Mouse (Mus musculus) urinary bladder, postnatal 36 days (tissue): ENCODE data around the gene Enpep.

ENCODE experiments used
- DNase-seq, 2 experiments: peaks; one replicate each; pipeline ENCODE4 v3.0.0; 2022; ENCODE audit warnings: low spot score in 2 of 2, mixed read lengths in 1 of 2

Enpep gene

DNA sequence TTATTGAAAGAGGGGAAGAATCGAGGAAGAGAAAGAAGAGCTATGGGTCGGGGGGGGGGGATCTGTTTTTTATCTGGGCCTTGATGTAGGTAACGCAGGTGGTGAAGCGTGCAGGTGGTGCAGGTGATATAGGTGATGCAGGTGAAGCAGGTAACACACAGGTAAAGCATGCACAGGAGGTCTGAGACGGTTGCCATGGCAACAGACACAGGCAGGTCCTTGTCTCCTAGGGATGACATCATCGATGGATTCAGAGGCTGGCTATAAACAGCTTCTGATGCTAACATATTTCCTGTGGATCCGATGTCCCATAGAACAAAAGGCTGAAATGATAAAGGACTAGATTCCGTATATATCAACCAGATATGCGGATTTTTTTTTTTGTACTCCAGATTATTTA is 81.5 kb downstream of the Enpep start:
- no peak for DNase-seq

DNA sequence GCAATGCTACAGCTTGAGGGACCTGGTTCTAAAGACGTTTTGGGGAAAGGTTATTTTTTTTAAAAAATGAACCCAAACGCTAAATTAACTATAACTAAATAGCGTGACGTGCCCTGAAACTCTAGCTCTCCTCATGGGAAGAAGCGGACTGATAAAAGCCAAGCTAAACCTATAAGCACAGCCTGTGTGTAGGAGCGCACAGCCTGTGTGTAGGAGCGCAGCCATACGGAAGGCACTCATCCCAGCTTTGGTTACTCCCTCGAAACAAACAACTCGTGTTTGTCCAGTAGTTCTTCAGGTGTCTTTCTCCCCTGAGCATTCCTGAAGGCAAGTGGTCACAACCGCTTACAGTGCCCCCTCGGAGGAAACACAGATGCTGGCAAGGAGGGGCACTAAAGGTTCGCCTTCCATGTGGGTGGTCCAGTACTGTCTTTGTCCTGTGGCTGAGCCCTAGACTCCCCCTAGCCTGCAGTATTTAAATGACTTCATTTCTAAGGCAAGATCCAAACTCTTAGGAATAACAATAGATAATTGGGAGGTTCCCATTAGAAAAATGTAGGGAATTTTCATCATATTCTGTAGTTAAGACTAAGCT is 93.8 kb downstream of the Enpep start:
- DNase-seq = no peak

DNA sequence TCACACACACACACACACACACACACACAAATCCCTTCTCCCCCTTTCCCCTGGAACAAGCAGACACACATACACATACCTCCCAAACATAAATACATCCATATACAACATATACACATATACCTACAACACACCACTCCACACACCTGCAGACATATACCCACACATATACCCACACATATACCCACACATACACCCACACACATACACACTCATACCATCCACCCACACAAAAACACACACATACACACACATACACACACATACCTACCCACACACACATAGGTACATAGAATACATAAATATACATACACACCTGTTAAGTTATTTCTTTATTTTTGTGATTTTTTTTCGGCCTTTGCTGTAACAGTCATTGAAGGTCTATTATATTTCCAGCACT is 94.5 kb downstream of the Enpep start:
- DNase-seq = no peak

DNA sequence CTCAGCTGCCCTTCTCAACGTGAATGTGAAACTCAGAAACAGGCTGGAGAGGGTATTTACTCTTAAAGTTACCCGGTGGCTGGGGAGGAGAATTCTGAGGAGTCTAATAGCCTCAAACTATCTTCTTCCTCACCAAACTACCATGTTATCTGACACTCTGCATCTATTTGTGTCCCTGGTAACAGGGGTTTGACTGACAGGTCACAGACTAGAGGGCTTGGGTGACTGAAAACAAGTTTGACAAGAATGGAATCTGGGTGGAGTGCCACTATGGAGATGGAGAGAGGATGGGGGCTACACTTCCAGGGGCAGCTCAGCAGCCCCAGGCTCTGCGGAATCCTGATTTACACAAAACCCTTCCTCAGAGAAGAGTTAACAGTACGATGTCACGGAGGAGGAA is 105.2 kb downstream of the Enpep start:
- DNase-seq = no peak

DNA sequence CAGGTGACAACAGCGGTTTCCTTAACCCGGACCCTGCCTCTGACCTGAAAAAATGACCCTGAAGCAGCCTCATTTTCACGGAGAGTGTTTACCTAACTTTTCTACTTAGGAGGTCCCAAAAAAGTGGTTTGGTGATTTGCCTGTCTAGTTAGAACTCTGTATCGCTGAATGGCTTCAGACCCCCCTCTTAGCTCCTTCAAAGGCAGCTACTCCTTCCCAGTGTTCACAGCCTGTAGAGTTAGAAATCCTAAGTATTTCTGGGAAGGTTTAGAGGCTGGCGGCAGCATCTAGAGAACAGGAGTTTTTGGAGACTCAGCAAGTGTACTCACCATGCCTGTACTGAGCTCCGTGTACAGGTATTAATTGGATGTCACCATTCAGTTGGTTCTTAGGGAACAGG is 105.8 kb downstream of the Enpep start:
- DNase-seq = no peak

DNA sequence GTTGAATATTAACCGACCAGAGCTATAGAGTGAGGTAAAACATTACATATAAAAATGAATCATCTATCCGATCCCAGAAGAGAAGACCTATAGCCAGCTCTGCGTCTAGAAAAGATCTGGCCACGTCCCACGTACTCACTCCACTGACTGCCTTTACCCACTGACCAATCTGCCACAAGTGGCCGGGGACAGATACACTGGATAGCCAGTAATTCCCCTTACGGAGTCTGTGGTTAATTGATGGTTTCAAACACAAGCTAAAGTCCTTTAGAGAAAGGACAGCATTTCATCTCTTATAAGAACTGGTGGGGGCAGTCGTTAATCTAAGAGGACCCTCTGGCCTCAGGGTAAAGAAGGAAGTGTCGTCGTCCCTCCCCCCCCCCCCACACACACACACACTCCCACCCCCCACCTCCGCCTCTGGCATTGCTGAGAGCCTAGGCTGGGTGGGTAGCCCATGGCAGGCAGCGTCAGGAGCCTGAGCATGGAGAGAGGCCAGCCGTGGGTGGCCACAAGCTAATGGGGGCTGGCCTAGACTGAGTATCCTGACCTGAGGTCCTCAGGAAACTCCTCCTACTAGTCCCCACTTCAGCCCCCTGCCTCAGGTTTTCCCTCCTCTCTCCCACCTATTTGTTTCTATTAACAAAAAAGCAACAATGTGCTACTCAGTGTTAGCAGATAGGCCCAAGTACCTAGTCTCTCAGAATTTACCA is 106.8 kb downstream of the Enpep start:
- no peak for DNase-seq

DNA sequence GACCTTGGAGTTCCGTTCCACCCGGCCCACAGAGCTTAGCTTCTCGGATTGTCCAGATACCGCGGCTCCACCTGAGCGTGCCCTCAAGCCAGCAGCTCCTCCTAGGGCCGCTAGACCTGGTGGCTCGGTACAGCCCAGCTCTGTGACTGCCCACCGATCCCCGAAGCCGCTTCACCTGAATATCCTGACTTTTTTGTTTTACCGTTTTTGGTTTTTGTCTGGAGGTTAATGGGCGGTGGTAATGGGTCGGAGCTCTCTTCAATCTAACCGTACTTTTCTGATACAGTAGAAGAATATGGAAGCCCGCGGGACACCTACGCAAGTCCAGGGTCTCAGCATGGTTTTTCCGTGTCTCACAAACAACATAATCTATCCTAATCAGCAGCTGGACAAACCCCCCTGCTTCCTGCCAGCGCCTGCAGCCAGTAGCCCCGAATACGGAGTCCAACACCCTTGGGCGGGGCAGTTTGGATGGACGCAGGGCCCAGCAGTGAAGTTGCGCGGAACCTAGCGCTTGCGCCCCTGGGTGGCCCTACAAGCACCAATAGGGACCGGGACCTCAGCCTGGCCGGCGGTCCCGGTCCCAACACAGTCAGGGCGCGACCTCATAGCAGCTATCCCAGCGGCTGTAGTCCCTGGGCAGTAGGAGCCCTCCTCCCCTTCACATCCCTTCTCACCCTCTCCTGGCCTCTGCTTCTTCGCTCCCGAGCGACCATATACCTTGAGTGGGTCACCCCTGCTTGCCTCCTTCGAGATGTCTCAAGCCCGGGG is 107.5 kb downstream of the Enpep start:
- no peak for DNase-seq

DNA sequence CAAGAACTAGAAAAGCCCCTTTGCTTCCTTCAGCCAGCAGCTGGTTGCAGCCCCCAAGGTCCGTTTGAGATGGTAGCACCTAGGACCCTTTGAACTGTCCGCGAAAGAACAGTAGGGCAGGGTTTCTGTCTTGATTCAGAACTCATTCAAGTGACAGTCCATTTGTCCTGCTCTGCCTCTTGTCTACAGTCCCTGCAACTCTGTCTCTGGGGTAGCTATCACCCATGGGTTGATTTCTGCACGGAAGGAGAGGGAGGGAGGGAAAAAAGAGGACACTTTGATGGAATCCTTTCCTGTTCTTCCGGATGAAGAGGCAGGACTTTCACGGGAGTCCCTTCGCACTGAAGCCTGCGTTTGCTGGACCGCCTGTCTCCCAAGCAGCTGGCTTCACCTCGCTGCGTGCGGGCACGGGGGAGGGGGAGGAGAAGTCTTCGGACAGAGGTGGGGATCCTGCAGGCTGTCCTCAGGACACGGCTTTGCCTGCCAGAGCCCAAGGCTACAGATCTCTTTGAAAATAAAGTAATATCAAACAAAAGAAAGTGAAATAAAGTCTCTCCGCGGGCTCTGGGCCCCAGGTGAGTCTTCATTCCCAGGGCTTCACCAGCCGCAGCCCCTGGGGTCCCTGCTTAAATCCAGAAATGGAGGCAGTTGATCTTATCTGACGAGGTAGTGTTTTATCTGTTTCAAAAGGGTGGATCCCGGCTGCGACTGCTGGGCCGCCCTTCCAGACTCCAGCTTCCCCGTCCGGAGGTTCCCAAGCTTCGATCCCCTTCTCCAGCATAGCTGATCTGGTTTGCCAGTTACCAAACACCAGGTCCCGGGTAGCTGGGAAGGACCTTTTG is 108.3 kb downstream of the Enpep start:
- DNase-seq = no peak

DNA sequence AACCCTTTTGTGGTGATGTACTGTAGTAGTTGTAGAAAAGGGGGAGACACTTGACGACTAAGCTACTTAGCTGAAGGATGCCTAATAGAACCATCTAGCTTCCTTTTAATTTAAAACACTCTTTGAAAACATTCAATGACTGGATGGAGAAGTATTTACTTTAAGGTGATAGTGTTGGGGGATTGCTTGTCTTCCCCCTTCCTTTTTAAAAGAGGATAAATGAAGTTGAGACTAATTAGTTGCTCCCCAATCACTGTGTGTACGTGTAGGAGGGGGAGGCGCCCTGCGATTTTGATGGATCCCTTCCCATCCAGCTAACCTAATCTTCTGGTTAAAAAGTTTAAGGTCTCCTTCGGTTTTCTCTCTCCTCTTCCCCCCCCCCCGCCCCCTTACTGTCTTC is 109.1 kb downstream of the Enpep start:
- DNase-seq = no peak

DNA sequence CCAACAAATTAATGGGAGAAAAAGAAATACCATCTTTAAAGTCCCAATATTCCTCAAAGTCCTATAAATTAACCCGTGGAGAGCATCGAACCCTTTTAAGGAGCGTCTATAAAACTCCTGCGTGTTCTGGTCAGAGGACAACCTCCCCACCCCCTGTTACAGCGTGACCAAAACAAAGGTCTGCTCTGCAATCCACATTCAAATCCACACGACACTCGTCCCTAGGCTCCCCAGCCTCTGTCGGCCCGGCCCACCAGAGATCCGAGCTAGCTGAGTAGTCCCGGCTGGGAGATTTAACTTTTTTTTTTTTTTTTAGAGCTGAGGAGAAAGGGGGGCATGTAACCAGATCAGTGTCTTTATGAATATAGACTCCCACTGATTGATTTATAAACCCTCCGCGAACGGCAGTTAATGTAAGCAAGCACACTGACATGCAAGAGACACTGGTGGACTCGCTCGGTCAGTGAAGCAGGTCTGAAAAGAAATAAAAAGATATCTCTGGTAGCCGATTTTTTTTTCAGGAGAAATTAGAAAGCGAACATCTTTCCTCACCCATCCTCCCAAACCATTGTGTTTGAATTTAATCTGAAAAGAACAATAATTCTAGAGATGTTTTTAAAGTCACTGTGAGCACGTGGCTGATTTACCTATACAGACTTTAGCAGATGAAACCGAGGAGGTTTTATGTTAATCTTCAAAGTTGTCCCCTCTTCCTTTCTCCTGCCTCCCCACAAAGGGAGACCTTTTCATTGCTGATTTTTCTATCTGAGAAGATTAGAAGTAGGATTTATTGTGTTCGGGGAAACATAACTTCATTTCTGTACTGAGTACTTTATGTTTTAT is 109.9 kb downstream of the Enpep start:
- no peak for DNase-seq

DNA sequence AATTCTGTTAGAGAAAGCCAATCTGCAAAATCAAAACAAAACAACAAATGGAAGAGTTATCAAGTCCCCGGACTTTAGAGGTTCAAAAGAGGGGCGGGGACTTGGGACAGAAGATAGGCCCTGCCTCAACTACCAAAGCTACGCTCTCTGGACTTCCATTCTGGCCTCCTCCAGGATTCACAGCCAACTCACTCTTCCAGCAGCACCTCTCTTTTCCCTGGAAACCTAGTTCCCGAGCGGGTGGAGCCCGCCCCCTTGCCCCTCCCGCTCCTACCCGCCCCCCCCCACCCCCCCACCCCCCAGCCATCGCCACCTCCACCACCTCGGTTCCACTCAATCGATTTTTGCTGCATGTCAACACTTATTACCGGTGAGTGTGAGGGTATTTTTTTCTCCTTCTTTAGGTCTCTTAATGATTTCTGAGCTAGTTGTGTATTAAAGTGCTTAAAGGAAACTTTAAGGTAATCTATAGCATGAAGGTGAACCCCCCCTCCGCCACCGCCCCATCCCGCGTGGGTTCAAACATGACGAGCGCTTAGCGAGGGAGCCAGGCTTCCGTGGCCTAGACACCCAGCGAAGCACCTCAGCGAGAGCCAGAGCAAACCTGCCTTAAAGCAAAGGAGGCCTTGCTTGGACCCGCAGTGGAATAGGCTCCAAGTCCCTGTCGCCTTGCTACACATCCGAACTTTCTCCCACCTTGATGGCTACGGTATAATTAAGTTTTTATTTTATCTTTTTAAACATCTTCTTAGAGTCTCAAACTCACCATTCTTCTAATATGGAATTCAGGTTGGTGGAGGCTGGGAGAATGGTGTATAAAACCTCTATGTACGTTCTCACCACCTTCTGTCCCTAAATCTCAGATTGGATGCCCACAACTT is 110.9 kb downstream of the Enpep start:
- no peak for DNase-seq

DNA sequence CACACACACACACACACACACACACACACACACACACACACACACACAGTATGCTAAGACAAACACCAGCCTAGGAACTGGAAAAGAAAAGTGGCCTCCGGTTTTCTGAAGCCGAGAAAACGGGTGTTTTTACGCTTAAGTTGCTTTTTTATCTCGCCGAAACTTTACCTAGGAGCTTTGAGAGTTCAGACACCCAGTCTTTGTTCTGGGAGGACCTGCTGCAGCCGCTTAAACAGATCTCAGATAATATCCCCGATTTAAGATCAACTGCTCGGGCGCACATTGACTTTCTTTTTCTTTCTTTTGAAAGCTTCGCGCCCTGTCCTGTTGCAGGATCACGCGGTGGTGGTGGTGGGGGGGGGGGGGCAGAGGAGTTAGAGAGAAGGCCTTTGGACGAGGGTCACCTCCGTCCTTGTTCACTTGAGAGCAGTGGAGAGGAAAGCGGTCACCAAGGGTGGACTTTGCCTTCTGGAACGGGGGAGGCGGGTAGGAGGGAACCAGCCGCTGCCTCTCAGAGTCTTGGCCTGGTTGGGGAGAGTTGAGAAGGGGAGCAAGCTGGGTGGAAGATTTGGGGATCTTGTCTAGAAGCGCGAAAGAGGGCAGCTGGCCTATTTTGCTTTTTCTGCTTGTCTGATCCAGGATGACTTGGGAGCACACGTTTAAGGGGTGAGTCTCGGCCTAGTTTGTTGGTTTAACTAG is 111.7 kb downstream of the Enpep start:
- DNase-seq = no peak

DNA sequence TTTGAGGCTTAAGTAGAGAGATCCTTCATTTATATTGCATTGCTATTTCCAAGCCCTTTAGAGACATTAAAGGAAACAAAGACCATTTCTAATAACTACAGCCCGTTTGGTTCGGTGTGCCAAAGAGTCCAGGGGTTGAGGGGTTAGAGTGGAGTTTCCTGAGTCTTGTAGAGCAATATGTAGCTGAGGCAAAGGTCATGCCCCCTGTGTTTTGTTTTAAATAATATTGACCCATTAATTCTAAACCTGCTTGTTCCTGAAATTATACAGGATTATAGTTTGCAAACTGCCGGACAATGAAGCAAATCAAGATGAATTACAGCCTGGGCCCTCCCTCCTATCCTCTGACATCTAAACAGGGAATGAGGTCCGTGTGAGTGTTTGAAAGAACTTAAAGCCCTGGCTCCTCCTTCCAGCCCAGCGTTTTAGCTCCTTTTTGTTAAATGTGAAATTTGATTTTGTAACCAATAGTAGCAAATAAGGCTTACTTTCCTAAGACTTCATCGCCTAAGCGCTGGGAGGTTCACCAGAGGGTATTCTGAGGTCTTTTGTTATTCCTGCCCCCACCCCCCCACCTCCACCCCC is 112.3 kb downstream of the Enpep start:
- DNase-seq = no peak
